Mouse (Mus musculus): ENCODE results near the gene Rere. TPM values are rescaled to one million over a fixed set of nuclear protein-coding genes. Genes with fewer than 3 reads are reported as not detected.
A peak's percentile ranks its signal among the peaks of the same experiment; 100 is the strongest.
"Not testable (repeated sequence)": the region's sequence is repeated elsewhere in the genome, so short reads cannot be mapped to it uniquely, and the experiment has no call there.

The Rere gene
- total RNA-seq, 2 experiments from 2014 or later: 37.8 to 51.5 TPM

- intact Hi-C loops (cut with DNase I): no loop called here
- peak; percentile 68 for DNase-seq (ENCODE audit: low spot score)
These were observed 275.2 kb downstream of the Rere start for GRCm38 (mm10) chr4:150556382-150557221.

- intact Hi-C loops (cut with DNase I): not testable (repeated sequence)
These were observed 275.8 kb downstream of the Rere start for GRCm38 (mm10) chr4:150557289-150557688.

GRCm38 (mm10) chr4:150557976-150558375, 276.5 kb downstream of the Rere start:
- no peak for DNase-seq (ENCODE audit: low spot score)
- intact Hi-C loops (cut with DNase I): no loop called here

More at GRCm38 (mm10) chr4:150557289-150557688, 275.8 kb downstream of the Rere start:
- DNase-seq (ENCODE audit: low spot score): not testable (repeated sequence)

DNA sequence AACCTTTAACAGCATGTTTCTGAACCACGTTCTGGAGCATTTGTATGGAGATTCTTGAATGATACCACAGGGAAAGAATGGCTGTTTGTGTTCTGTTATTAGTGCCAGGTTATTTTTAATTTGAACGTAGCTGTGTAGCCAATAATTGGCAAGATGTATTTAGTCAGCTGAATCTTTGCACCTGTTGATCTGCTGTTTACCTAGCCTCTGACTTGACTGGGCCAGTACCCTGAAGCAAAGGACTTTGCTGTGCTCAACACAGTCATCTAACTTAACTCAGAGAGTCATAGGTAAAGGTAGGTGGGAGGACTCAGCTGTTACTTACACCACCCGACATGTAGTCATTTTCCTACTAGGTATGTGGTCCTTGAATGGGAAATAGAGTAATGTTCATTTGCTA, 278.1 kb downstream of the Rere start:
- intact Hi-C loops (cut with DNase I): no loop called here
- no peak for DNase-seq (ENCODE audit: low spot score)

GRCm38 (mm10) chr4:150563281-150563680, 281.8 kb downstream of the Rere start:
- intact Hi-C loops (cut with DNase I): no loop called here

GRCm38 (mm10) chr4:150566193-150566592, 284.7 kb downstream of the Rere start:
- no peak for DNase-seq (ENCODE audit: low spot score)
- intact Hi-C loops (cut with DNase I): loop anchor here (5.0 kb wide), 2 partner anchors 41 to 79 kb away; no protein-coding TSS in a partner anchor

More at GRCm38 (mm10) chr4:150563281-150563680, 281.8 kb downstream of the Rere start:
- DNase-seq (ENCODE audit: low spot score): no peak

DNA sequence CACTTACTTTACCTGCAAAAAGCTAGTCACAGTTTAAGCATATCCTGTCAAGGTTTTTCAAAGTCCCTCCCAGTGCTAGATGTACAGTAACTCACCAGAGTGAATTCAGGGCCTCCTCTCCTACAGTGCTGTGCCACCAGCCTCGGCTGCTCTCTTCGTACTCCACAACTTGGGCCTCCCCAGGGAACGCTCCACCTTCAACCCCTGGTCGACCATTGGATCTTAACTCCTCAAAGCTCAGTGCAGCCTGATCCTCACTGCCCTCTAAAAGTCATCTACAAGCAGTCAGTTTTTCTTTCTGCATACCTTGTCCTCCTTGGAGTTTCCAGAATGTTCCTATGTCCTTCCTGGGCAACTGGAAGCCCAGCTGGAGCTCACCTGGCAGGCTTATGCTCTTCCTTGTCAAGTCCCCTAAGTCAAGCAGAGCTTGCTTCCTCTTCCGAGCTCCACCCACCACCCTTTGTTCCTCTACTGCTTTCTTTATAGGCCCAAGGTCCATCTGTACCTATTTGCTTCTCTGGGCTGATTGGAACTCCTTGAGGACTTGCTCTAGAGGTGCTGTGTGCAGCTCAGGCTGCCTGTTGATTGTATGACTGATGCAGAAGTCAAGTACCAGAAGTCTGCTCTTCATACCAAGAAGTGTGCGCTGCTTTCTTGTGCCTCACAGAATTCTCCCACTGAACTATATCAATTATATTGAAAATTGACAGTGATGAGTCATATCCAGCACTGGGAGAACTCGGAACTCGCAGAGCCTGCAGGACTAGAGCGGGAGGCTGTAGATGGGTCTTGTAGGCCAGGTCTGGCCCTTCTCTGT, 287.1 kb downstream of the Rere start:
- DNase-seq (ENCODE audit: low spot score): no peak
- intact Hi-C loops (cut with DNase I): loop anchor here (2.0 to 5.0 kb wide), 3 partner anchors 39 to 198 kb away; no protein-coding TSS in a partner anchor

DNA sequence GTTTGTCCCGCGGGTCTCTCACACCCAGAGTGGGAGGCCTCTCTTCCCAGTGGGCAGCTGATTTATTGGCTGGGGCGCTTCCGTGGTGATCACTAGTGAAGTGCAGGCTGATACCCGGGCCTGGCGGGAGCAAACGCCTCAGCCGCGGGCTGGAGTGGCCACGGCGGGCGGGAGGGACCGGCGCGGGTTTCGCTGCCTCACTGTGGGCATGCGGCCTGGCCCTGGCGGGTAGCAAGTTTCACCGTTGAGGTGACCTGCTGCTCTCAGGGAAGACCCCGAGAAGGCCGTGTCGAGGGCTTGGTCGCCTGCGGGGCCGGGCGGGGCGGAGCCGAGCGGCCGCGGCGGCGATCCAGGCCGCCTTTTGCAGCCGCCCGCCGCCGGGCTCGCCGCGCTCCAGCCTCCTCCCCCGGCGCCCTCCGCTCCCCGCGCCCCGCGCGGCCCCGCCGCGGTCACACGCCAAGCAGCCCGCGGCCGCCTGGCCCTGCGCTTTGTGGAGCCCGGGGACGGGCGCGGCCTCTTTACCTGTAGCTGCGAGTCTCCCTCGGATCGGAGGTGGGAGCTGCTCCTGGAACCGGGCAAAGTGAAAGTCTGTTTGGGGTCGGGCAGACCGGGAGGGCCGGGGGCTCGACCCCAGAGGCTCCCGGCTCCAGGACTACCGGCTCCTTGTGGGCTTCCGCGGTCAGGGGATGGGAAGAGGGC, 287.8 kb downstream of the Rere start:
- peak; percentile 73 for DNase-seq (ENCODE audit: low spot score)
- intact Hi-C loops (cut with DNase I): loop anchor here (2.0 to 5.0 kb wide), 3 partner anchors 38 to 198 kb away; no protein-coding TSS in a partner anchor

DNA sequence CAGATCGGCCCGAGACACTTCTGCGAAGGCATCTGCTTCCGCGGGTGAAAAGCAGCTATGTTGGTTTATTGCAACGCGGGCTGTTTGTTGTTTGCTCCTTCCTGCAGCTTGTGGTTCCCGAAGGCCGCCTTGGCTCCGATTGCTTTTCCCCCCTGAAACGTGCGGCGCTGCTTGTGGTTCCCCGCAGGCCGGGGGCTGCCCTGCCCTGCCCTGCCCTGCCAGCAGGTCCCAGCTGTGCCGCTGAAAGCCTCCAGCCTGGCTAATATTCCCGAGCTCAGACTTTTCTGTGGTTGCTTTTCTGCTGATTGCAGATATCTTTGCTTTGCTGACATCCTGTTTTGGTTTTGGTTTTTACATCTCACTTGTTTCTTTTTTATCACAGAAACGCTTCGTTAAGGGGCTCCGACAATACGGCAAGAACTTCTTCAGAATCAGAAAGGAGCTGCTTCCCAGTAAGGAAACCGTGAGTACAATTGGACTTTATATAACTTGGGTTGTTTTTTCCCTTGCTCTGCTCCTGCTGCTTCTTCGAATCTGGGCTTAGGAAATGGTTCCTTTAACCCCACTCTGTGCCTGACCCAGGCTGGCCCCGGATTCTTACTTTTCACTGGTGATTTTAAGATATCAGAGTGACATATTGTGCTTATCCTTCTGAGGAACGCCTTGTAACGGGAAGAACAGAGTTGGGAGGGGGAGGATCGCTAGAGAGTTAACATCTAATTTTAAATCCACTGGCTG, 288.6 kb downstream of the Rere start:
- DNase-seq (ENCODE audit: low spot score): peak; percentile 24
- intact Hi-C loops (cut with DNase I): loop anchor here (2.0 to 5.0 kb wide), 3 partner anchors 37 to 199 kb away; no protein-coding TSS in a partner anchor

DNA sequence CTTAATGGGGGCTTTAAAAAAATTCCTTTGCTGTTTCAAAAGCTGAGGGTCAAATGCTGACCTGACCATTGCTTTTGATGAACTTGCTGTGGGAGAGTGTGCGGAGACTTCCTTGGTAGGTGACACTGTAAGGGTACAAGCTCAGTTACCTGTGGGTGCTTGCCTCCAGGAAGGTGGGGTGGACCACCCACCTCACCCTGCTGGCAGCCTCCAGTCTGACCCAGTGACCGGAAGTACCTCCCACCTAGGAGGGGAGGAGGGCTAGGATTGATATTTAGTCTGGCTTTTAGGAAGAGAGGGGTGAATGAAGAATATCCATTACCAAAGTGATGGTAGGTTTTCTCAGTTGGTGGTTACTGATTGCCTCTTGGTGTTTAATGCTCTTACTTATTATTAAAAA, 289.3 kb downstream of the Rere start:
- DNase-seq (ENCODE audit: low spot score): no peak
- intact Hi-C loops (cut with DNase I): no loop called here

- no peak for DNase-seq (ENCODE audit: low spot score)
- intact Hi-C loops (cut with DNase I): no loop called here
These were observed 290.8 kb downstream of the Rere start for GRCm38 (mm10) chr4:150572104-150572691.

GRCm38 (mm10) chr4:150572938-150573337, 291.5 kb downstream of the Rere start:
- intact Hi-C loops (cut with DNase I): no loop called here
- DNase-seq (ENCODE audit: low spot score): no peak

GRCm38 (mm10) chr4:150575363-150576092, 294.1 kb downstream of the Rere start:
- DNase-seq (ENCODE audit: low spot score): no peak
- intact Hi-C loops (cut with DNase I): no loop called here

DNA sequence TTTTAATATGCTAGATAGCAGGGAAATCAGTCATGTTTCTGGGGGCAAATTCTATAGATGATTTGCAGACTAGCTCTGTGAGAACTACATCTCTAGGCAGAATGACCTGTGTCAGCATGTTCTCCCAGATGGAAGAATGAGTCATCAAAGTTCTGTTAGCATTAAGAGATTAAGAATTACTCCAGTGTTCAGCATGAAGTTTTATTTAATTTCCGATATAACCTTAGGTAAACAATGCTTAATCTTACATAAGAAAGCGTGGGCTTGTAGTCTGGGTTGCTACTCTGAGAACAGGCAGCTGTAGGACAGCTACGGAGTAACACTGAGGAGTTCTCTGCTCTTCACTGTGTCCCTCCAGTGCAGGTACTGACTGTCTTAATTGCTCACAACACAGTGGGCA, 294.9 kb downstream of the Rere start:
- intact Hi-C loops (cut with DNase I): no loop called here
- no peak for DNase-seq (ENCODE audit: low spot score)

GRCm38 (mm10) chr4:150578021-150578420, 296.6 kb downstream of the Rere start:
- intact Hi-C loops (cut with DNase I): no loop called here
- no peak for DNase-seq (ENCODE audit: low spot score)

GRCm38 (mm10) chr4:150581931-150582723, 300.7 kb downstream of the Rere start:
- intact Hi-C loops (cut with DNase I): no loop called here
- DNase-seq (ENCODE audit: low spot score): no peak

GRCm38 (mm10) chr4:150582966-150583776, 301.7 kb downstream of the Rere start:
- DNase-seq (ENCODE audit: low spot score): peak; percentile 77
- intact Hi-C loops (cut with DNase I): no loop called here
